Mouse (Mus musculus): ENCODE data around the gene Grhl1. TPM values are rescaled to one million over a fixed set of nuclear protein-coding genes. Genes with fewer than 3 reads are reported as not detected.

The Grhl1 gene
- polyA plus RNA-seq, 1 experiment from 2014 or later, result 0.98 TPM

DNA sequence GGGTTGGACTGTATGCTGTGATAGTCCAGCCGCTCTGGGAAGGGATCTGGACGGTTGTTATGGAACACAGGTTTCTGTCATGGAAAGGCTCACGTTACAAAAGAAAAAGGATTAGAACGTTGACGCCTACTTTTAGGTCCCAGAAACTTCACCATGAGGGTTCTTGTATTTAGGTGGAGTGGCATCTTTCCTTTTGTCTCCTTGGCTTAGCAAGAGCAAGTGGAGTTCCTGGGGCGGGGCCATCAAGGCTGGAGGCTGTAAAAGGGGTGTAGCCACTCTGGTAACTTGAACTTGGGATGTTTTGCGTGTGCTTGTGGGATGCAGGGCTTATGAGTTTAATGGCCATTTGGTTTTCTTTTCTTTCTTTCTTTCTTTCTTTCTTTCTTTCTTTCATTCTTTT is 18.3 kb downstream of the Grhl1 start:
- CTCF ChIA-PET, result interaction anchor here (1.1 kb wide), 1 partner anchor 10 kb away, joined by 3 read pairs; no protein-coding TSS in a partner anchor
- ATAC-seq, result no peak
- TF ChIP-seq CTCF (IDR thresholded peaks at IDR 0.05), result no peak
- POLR2A ChIA-PET, result no interaction called here
- in situ Hi-C loops (cut with MboI; ENCODE audit: low pct_unique_long_range_greater_than_20kb), result no loop called here
- no peaks in the 10 kb centered on the region for H3K27me3 ChIP-seq
- DNase-seq (ENCODE audit: low read depth, low spot score), result no peak

DNA sequence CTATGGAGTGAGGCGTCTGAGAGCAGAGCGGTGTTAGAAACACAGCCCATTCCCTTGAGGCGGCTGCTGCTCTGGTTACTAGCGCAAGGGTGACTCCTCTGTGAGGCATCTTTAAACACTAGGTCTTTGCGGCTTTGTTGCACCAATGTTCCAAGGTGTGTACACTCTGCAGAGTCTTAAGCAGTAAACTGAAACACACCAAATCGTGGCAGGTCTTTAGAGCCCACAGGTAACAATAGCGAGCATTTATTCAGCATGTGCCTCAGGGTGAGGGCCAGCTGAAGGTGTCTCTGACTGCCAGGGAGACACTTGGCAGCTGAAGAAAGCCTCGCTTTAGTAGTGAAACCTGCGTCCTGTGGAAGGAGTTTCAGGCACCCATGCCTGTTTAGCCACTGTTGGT is 20.0 kb downstream of the Grhl1 start:
- in situ Hi-C loops (cut with MboI; ENCODE audit: low pct_unique_long_range_greater_than_20kb), result no loop called here
- DNase-seq (ENCODE audit: low read depth, low spot score) (no peak), ATAC-seq (no peak)
- CTCF ChIA-PET, result no interaction called here
- POLR2A ChIA-PET, result interaction anchor here (0.7 kb wide), 1 partner anchor 123 kb away, joined by 3 read pairs; no protein-coding TSS in a partner anchor
- no peak for TF ChIP-seq CTCF (IDR thresholded peaks at IDR 0.05)
- H3K27me3 ChIP-seq, result no peaks in the 10 kb centered on the region

DNA sequence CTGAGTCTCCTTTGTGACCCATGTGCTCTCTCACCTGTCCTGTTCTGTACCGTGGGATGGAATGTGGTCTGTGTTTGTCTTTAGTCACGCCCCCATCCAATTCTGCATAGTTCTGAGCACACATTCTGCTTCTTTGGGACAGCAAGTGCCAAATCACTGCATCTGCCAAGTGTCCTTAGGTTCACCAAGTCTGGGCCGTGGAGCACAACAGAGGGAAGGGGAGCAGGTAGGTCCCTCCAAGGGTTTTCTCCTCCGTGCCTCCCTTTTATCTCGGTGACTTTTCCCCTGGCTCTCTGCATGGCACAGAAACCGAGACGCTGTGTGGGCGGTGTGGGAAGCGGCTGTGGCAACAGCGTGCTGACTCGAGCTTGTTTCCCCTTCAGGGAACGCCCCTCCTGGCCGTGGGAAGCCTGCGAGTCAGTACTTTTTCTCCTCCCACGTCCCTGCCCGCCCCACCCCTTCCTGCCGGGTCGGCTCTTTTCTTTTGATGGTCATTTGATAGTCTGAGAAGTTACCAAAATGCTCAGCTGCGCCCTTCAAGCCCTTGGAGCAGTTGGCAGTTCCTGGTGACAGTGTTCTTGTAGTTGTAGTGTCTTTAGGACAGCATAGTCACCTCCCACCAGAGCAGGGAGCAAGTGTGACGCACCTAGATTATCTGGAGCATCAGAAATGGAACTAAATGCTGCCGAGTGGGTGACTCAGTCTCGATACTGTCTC is 21.0 kb downstream of the Grhl1 start:
- peak; percentile 76 for ATAC-seq
- POLR2A ChIA-PET, result no interaction called here
- in situ Hi-C loops (cut with MboI; ENCODE audit: low pct_unique_long_range_greater_than_20kb), result no loop called here
- CTCF ChIA-PET, result interaction anchor here (2.9 kb wide), 1 partner anchor 122 kb away, joined by 10 read pairs; no protein-coding TSS in a partner anchor
- no peak for TF ChIP-seq CTCF (IDR thresholded peaks at IDR 0.05)
- DNase-seq (ENCODE audit: low read depth, low spot score), result no peak
- no peaks in the 10 kb centered on the region for H3K27me3 ChIP-seq

DNA sequence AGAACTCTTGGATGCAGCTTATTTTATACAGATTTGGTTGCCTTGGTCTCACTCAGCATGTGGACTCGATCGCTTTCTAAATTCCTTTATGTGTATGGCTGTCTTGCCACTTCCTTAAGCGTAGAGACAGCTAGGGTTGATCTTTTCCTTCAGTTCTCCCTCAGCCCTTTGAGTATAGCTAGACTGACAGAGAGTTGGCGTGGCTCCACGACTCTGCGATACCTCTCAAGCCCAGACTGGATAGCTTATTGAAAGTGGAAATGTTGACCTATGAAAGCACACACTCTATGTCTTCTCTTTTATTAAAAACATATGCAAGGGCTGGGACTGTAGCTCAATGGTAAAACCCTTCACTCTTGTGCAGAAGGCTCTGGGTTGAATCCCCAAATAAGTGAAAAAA is 25.3 kb downstream of the Grhl1 start:
- POLR2A ChIA-PET, result no interaction called here
- no peaks in the 10 kb centered on the region for H3K27me3 ChIP-seq
- no peak for DNase-seq (ENCODE audit: low read depth, low spot score)
- ATAC-seq, result no peak
- no peak for TF ChIP-seq CTCF (IDR thresholded peaks at IDR 0.05)
- CTCF ChIA-PET, result interaction anchor here (2.0 kb wide), 1 partner anchor 127 kb away, joined by 14 read pairs; no protein-coding TSS in a partner anchor
- in situ Hi-C loops (cut with MboI; ENCODE audit: low pct_unique_long_range_greater_than_20kb), result loop anchor here (5.0 kb wide), 1 partner anchor 120 kb away; no protein-coding TSS in a partner anchor

DNA sequence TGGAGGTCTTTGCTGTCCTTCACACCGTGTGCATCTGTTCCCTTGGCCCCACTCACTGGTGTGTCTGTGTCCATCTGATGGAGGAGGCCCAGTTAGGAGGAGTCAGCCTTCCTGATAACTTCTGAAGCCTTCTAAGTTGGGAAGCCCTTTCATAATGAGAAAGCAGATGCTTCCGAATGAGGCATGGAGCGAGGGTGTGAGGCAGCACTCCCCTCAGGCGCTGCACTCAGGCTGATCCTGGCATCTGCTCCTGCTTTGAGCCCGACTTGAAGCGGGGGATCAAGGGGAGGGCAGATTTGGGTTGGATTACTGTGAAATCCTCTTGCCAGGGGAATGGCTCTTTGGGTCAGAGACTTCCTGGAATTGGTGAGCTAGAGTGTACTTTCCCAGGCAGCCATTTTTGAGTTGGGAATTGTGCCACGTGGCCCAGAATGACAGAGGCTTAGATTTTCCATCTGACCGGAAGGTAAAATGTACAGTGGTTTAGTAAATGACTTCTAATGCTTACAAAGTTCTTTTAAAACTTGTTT is 27.3 kb downstream of the Grhl1 start:
- H3K27me3 ChIP-seq, result no peaks in the 10 kb centered on the region
- in situ Hi-C loops (cut with MboI; ENCODE audit: low pct_unique_long_range_greater_than_20kb), result loop anchor here (5.0 kb wide), 1 partner anchor 122 kb away; no protein-coding TSS in a partner anchor
- CTCF ChIA-PET, result interaction anchor here (2.2 kb wide), 1 partner anchor 91 kb away, joined by 10 read pairs; no protein-coding TSS in a partner anchor
- TF ChIP-seq CTCF (IDR thresholded peaks at IDR 0.05), result no peak
- DNase-seq (ENCODE audit: low read depth, low spot score) (no peak), ATAC-seq (peak; percentile 10)
- POLR2A ChIA-PET, result no interaction called here

DNA sequence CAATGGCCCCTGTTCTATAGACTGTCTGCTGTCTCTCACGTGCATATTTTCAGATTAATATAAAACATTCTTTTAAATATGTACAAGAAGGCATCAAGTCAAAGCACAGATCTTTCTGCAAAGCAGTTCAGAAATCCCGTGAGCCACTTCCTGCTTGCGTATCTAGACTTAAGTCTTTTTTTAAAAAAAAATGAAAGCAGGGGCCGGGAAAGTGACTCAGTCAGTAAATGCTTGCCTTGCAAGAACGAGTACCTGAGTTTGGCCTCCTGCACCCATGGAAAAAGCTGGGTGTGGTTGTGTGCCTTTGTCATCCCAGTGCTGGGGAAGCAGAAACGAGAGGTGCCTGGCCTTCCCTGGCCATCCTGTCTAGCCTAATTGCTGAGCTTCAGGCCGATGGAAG is 28.0 kb downstream of the Grhl1 start:
- no peak for TF ChIP-seq CTCF (IDR thresholded peaks at IDR 0.05)
- ATAC-seq (no peak), DNase-seq (ENCODE audit: low read depth, low spot score) (no peak)
- ChIA-PET CTCF (interaction anchor here (0.9 to 2.2 kb wide), 10 partner anchors 13 to 133 kb away, joined by 3 to 17 read pairs (median 4); no protein-coding TSS in a partner anchor), POLR2A (interaction anchor here (0.6 kb wide), 1 partner anchor 14 kb away, joined by 3 read pairs; no protein-coding TSS in a partner anchor)
- H3K27me3 ChIP-seq, result no peaks in the 10 kb centered on the region
- in situ Hi-C loops (cut with MboI; ENCODE audit: low pct_unique_long_range_greater_than_20kb), result no loop called here

DNA sequence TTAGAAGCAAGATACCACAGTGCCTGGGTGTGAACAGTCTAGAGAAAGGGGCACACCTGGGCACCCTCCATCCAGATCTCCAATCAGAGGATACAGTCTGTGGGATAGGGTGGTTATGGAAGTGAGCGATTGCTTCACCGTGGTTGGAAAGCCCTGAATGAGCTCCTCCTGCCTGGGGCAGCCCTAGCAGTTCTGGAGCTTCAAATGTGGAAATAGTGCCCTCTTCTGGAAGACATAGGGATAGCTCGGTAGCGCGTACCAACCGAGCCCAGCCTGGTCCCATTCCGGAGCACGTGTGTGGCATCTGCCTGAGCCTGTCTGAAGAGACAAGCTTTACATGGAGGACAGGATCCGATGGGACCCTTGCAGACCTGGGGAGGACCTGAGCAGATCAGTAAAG is 28.7 kb downstream of the Grhl1 start:
- TF ChIP-seq CTCF (IDR thresholded peaks at IDR 0.05), result peak; percentile 77
- in situ Hi-C loops (cut with MboI; ENCODE audit: low pct_unique_long_range_greater_than_20kb), result no loop called here
- POLR2A ChIA-PET, result no interaction called here
- H3K27me3 ChIP-seq, result no peaks in the 10 kb centered on the region
- CTCF ChIA-PET, result interaction anchor here (0.7 to 2.2 kb wide), 15 partner anchors 14 to 135 kb away, joined by 3 to 17 read pairs (median 4); no protein-coding TSS in a partner anchor
- DNase-seq (ENCODE audit: low read depth, low spot score) (no peak), ATAC-seq (peak; percentile 96)

DNA sequence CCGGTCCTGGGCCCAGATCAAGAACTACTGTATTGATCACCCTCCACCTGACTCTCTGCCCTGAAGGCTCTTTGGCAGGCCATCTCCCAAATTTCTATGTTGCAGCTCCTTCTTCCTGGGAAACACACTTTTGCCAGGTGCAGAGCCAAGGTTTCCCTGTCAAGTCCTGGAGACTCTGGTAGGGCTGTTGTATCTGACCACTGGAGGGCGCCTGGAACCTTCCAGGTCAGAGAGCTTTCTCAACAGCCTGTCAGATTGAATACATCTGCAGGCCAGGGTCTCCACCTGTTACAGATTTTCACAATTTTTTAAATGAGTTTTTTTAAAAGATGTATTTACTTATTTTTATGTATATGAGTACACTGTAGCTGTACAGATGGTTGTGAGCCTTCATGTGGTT is 31.2 kb downstream of the Grhl1 start:
- ChIA-PET CTCF (interaction anchor here (0.8 to 3.8 kb wide), 24 partner anchors 8 to 143 kb away, joined by 3 to 20 read pairs (median 4); no protein-coding TSS in a partner anchor), POLR2A (no interaction called here)
- no peaks in the 10 kb centered on the region for H3K27me3 ChIP-seq
- TF ChIP-seq CTCF (IDR thresholded peaks at IDR 0.05), result peak; percentile 91
- in situ Hi-C loops (cut with MboI; ENCODE audit: low pct_unique_long_range_greater_than_20kb), result no loop called here
- ATAC-seq (peak; percentile 48), DNase-seq (ENCODE audit: low read depth, low spot score) (no peak)

DNA sequence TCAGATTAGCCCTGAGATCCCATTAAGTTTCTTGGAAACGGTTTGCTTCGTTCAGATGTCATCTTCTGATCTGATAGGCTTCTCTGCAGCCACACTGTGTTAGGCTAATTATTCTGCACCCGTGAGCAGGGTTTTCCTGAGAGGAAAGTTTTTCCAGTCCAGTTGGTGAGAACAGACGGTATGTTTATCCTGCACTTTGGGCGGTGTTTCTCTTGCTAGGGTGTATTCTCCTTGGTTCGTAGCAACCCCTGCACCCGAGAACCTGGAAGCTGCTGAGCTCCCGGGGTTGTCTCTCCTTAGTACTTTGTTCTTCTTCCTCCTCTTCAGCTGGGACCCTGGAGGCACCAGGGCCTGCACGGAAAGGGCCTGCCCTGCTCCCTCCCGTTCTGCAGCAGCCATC is 34.1 kb downstream of the Grhl1 start:
- DNase-seq (ENCODE audit: low read depth, low spot score) (no peak), ATAC-seq (no peak)
- in situ Hi-C loops (cut with MboI; ENCODE audit: low pct_unique_long_range_greater_than_20kb), result loop anchor here (5.0 kb wide), 2 partner anchors 51 to 91 kb away; no protein-coding TSS in a partner anchor
- no peak for TF ChIP-seq CTCF (IDR thresholded peaks at IDR 0.05)
- no peaks in the 10 kb centered on the region for H3K27me3 ChIP-seq
- ChIA-PET CTCF (no interaction called here), POLR2A (no interaction called here)

DNA sequence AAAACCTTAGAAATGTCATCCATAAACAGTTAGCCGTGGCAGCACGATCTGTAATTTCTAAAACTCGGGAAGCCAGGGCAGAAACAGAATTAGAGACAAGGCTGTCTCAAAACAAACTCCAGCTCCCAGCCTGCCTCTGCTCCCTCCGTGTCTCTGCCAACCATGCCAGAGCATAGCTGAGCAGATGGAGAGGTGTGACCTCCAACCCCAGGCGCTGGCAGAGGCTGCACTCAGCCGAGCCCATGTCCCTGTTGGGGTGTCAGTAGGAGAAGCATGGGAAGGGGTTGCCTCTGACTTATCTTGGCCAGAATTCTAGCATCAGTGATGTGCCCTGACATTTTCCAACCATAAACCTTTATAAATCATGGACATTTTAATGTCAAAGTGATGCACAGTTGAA is 40.5 kb downstream of the Grhl1 start:
- ATAC-seq, result no peak
- DNase-seq (ENCODE audit: low read depth, low spot score), result no peak
- TF ChIP-seq CTCF (IDR thresholded peaks at IDR 0.05), result no peak
- ChIA-PET POLR2A (no interaction called here), CTCF (interaction anchor here (1.4 kb wide), 1 partner anchor 9 kb away, joined by 3 read pairs; no protein-coding TSS in a partner anchor)
- H3K27me3 ChIP-seq, result no peaks in the 10 kb centered on the region
- in situ Hi-C loops (cut with MboI; ENCODE audit: low pct_unique_long_range_greater_than_20kb), result no loop called here

DNA sequence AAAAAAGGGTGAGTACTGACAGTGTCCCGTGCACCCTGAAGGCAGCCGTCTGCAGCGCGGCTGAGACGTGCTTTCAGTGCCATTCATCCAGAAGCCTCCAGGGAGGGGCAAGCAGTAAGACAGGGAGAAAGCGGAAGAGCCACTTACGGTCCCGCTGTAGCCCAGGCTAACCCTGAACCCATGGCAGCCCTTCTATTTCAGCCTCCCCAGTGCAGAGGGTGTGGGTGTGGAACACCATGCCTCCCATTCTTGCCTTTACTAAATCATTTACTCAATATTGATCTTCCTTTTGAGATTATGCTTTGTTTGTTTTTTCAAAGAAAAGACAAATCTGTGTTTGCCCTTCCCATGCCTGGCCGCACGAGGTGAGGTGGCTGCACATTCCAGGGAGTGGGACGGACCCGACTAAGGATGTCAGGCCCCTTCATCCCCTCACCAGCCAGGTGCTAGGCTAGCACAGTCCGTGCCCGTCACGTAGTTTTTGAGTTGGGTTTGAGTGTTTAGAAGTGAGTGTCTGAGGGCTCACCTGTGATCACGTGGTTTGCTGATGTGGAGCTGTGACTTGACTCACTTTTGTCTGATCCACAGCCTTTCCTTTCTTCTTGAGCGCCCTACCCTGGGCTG is 42.5 kb downstream of the Grhl1 start:
- ChIA-PET CTCF (no interaction called here), POLR2A (no interaction called here)
- ATAC-seq (no peak), DNase-seq (ENCODE audit: low read depth, low spot score) (no peak)
- in situ Hi-C loops (cut with MboI; ENCODE audit: low pct_unique_long_range_greater_than_20kb), result no loop called here
- H3K27me3 ChIP-seq, result no peaks in the 10 kb centered on the region
- no peak for TF ChIP-seq CTCF (IDR thresholded peaks at IDR 0.05)
